Mouse (Mus musculus) bone marrow macrophage, adult 2 months (primary cell): Measurements from ENCODE around the gene Lsr.

Experiments used
- CTCF ChIP-seq: IDR thresholded peaks from 2 replicates; pipeline ENCODE4 v1.5.1; 2012; ENCODE audit warnings: low read depth, mild to moderate bottlenecking, low read length, moderate library complexity
- POLR2A ChIP-seq: IDR thresholded peaks from 2 replicates; pipeline ENCODE4 v1.6.1; 2012; ENCODE audit warnings: mild to moderate bottlenecking, low read depth, low read length, borderline replicate concordance

GRCm38 (mm10) chr7:31002650-31003049, 29.4 kb upstream of the Lsr start:
- TF ChIP-seq CTCF (no peak), POLR2A (no peak)
